Mouse (Mus musculus) erythroid progenitor cell, adult 5-6 weeks (primary cell): Measurements from ENCODE around the gene Pprc1. TPM values are rescaled to one million over a fixed set of nuclear protein-coding genes. Genes with fewer than 3 reads are reported as not detected.

Source experiments
- ATAC-seq: replicated peaks from 2 replicates; pipeline ENCODE4 v1.8.0; 2016; ENCODE audit warnings: moderate number of reproducible peaks, mild to moderate bottlenecking, moderate TSS enrichment, inconsistent platforms; ENCODE audit not compliant: poor library complexity, low FRiP score, severe bottlenecking
- total RNA-seq, 2 experiments: library from RNA; stranded (forward) in 1 of 2; stranded (reverse) in 1 of 2; fragments of 150-400 nt in 1 of 2; fragments of 186-747, 209-891 nt in 1 of 2; gene quantifications; 2 replicates each; pipeline versions ENCODE4 v1.2.3 to v1.2.4; 2015 to 2017; ENCODE audit warnings: low replicate concordance in 2 of 2

Pprc1 gene
- total RNA-seq, 2 experiments from 2014 or later: 69.2 to 82.0 TPM

DNA sequence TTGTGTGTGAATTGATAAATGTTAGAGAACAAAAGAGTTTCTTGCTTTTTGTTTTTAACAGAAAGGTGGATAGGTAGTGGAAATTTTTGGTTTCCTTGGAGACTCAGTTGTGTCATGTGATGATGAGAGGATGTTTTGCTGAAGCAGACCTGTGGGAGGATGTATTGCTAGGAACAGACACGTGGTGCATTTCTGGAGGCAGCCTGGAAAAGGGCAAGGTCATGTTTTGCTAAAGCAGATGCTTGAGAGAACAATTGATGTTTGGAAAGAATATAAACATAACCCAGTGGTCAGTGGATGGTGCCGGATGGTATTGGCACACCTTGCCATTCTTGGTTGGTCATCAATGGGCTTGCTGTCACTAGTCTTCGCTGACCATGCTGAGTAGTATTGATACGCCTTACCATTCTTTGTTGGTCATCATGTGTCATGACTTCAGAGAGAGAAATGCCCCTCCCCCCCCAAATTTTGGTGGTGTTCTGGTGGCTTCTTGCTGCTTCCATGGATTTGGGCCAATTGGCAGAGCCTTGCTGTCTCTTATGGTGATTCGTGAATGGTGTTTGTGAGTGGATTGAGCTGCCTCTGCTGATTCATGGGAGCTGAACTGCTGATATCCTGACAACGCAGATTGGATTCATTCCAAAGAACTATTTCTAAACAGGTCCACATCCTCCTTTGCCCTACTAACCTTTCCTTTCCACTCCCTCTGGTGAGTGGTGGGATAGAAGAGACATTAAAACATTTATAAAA, 58.9 kb downstream of the Pprc1 start:
- no peak for ATAC-seq

DNA sequence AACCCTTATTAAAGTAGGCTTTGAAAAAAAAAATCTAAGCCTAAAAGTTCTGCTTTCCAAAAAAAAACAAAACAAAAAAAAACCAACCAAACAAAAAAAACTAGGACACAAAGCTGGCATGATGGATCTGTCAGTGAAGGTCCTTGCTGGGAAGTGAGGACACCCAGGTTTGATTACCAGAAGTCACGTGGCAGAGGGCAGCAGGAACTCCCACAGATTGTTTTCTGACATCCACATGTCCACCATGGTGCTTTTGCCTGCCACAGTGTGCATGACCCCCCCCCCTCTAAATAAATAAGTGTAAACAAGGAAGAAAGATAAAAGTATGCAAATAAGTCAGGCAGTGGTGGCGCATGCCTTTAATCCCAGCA, 59.5 kb downstream of the Pprc1 start:
- no peak for ATAC-seq

GRCm38 (mm10) chr19:46110214-46110613, 65.5 kb downstream of the Pprc1 start:
- ATAC-seq: no peak

DNA sequence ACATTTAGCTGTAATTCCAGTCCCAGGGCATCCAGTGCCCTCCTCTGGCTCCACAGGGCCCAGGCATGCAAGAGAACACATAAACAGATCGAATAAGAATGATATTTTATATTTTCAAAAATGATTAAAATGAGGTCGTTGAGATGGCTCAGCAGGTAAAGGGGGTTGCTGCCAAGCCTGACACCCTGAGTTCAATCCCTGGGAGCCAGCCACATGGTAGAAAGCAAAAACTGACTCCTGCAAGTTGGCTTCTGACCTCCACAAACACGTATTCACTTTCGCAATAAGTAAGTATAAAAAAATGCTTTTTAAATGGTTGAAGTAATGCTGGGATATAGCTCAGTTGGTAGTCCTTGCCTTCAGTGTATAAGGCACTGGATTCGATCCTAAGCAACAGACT, 66.1 kb downstream of the Pprc1 start:
- ATAC-seq: no peak

DNA sequence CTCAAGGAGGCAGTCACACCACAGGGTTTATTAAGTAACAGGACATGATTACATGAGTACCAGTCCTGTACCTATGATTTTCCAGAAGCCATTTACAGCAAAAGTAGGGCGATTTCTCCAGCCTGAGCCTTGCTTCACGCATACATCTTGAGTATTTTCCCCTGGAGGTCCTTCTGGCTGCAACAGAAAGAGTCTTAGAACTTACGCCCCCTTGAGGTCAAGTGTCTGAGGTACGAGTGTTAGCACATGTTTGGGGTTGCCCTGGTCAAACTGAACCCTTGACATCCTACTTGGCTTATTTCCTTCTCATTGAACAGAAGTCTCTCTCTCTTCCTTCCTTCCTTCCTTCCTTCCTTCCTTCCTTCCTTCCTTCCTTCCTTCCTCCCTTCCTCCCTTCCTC, 69.9 kb downstream of the Pprc1 start:
- no peak for ATAC-seq

DNA sequence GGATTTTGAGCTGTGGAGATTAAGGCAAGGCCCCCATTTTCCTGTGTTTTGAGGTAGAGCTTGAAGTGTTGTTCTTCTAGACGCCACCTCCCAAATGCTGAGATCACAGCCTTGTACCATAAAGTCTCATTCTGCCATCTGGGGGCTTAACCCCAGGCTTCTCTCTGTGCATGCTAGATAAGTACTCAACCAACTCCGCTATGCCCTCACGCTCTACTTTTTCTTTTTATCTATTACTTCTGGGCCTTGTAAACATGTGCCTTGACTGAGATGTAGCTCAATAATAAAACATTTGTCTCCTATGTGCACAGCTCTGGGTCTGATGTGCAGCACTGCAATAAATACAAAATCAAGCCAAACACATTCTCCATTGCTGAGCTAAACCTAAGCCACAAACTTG, 74.8 kb downstream of the Pprc1 start:
- no peak; the same call in 1 of the 2 replicates for ATAC-seq

GRCm38 (mm10) chr19:46120872-46121271, 76.2 kb downstream of the Pprc1 start:
- no peak for ATAC-seq

Other genes with a start within 250 kb of the Pprc1 start
- not detected in 2 replicates for gene Kcnip2, start 228.8 kb upstream of the Pprc1 start, total RNA-seq (2015; ENCODE audit: low replicate concordance)
- gene Kcnip2, start 228.8 kb upstream of the Pprc1 start, total RNA-seq (2017; ENCODE audit: low replicate concordance): 0.26 TPM in 1 of 2 replicates, not detected in the other
- gene Armh3, start 46.4 kb upstream of the Pprc1 start, total RNA-seq (2015; ENCODE audit: low replicate concordance): 0.72 and 3.4 TPM in 2 replicates
- gene Armh3, start 46.4 kb upstream of the Pprc1 start, total RNA-seq (2017; ENCODE audit: low replicate concordance): 1.2 and 2.0 TPM in 2 replicates
- not detected in 2 replicates for gene Hps6, start 41.4 kb upstream of the Pprc1 start, total RNA-seq (2015; ENCODE audit: low replicate concordance)
- gene Hps6, start 41.4 kb upstream of the Pprc1 start, total RNA-seq (2017; ENCODE audit: low replicate concordance): 1.2 TPM in 1 of 2 replicates, not detected in the other
- gene Ldb1, start 328 bp downstream of the Pprc1 start, total RNA-seq (2015; ENCODE audit: low replicate concordance): 45.3 and 53.3 TPM in 2 replicates
- gene Ldb1, start 328 bp downstream of the Pprc1 start, total RNA-seq (2017; ENCODE audit: low replicate concordance): 62.8 and 77.5 TPM in 2 replicates
- 9.6 and 16.2 TPM in 2 replicates for gene Nolc1, start 31.0 kb downstream of the Pprc1 start, total RNA-seq (2015; ENCODE audit: low replicate concordance)
- gene Nolc1, start 31.0 kb downstream of the Pprc1 start, total RNA-seq (2017; ENCODE audit: low replicate concordance): 18.5 and 27.3 TPM in 2 replicates
- gene Elovl3, start 87.0 kb downstream of the Pprc1 start, total RNA-seq (2015; ENCODE audit: low replicate concordance): not detected in 2 replicates
- gene Elovl3, start 87.0 kb downstream of the Pprc1 start, total RNA-seq (2017; ENCODE audit: low replicate concordance): not detected in 2 replicates
- not detected in 2 replicates for gene Pitx3, start 103.4 kb downstream of the Pprc1 start, total RNA-seq (2015; ENCODE audit: low replicate concordance)
- gene Pitx3, start 103.4 kb downstream of the Pprc1 start, total RNA-seq (2017; ENCODE audit: low replicate concordance): not detected in 2 replicates
- gene Gbf1, start 107.6 kb downstream of the Pprc1 start, total RNA-seq (2015; ENCODE audit: low replicate concordance): 28.8 and 30.6 TPM in 2 replicates
- 11.4 and 22.2 TPM in 2 replicates for gene Gbf1, start 107.6 kb downstream of the Pprc1 start, total RNA-seq (2017; ENCODE audit: low replicate concordance)